Mouse (Mus musculus): ENCODE results near the gene Chst3.

DNA sequence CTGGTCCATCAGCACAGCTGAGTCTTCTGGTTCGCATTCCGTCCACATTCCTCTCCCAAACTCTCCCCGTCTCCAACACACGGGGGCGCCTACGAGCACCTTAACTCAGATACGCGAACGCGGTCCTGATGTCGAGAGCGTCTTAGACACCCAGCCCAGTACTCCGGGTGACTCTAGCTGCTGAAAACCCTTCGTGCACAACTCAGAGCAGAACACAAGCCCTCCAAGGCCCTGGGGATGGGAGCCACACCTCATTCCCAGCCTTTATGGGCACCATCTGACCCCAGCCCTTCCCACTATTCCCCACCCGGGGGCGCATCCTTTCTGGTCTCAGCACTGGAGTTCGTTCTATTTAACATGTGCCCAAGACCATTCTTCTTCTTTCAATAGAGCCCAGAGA lies 27.3 kb downstream of the Chst3 start:
- TF ChIP-seq CTCF (IDR thresholded peaks at IDR 0.05; ENCODE audit: control insufficient read depth, insufficient read depth, insufficient read length) (peak; percentile 49), MAX (IDR thresholded peaks at IDR 0.05) (no peak), MYOG (IDR thresholded peaks at IDR 0.05; ENCODE audit: control insufficient read depth, extremely low read depth, insufficient read length) (no peak), USF1 (IDR thresholded peaks at IDR 0.05; ENCODE audit: low read depth) (no peak), MYOD1 (IDR thresholded peaks at IDR 0.05; ENCODE audit: control insufficient read depth, insufficient read length, low read depth) (no peak), FOSL1 (IDR thresholded peaks at IDR 0.05; ENCODE audit: insufficient read depth, low read length, poor library complexity, severe bottlenecking) (no peak), CEBPB (IDR thresholded peaks at IDR 0.05; ENCODE audit: low read depth) (no peak)

All from C2C12 (cell line).